Mouse (Mus musculus) testis, adult 2 months (tissue): ENCODE data around the gene Sag.

ENCODE experiments used
- CTCF ChIP-seq: fragments of 200-500 bp; IDR thresholded peaks from 2 replicates; pipeline ENCODE4 v1.5.1; 2012; ENCODE audit warnings: low read depth, mild to moderate bottlenecking, inconsistent platforms, low read length, moderate library complexity; ENCODE audit not compliant: control insufficient read depth, insufficient read depth, insufficient replicate concordance
- POLR2A ChIP-seq: fragments of 200-500 bp; IDR thresholded peaks from 2 replicates; pipeline ENCODE4 v1.6.1; 2012; ENCODE audit warnings: low read depth, mild to moderate bottlenecking, inconsistent platforms, low read length, moderate library complexity; ENCODE audit not compliant: control insufficient read depth

DNA sequence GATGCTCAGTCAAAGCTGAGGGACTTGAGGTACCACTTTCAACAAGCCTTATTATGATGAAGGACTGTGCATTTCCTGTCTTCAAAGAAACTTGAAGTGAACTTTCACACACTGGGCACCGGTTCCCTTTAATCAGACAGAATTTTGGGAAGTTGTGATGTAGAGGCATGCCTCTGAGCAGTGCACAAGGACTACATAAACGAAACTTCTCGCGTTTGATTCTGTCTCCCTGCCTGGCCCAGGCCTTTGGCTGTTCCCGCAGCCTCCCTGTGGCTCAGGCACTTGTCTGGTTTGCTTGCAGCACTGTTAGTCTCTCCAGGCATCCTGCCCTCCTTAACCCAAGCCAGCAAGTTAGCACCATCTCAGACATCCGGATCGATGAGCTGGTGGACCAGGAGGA is 10.2 kb downstream of the Sag start:
- no peak for TF ChIP-seq CTCF
- no peak for TF ChIP-seq POLR2A
